Mouse (Mus musculus) mouse embryonic stem cell (cell line): ENCODE data around the gene Foxj2.

Source experiments
- in situ Hi-C, 2 experiments: fragments of 300-500 bp; cut with MboI; formaldehyde crosslinking; loops; 1 replicate in 1 of 2; 3 replicates in 1 of 2; pipeline ENCODE4 v1.14.3; 2019 to 2020; ENCODE audit warnings: low sequenced_read_pairs in 2 of 2, low pct_unique_long_range_greater_than_20kb in 1 of 2, mixed read lengths in 1 of 2; ENCODE audit not compliant: unreplicated experiment in 1 of 2

Gene Foxj2

GRCm38 (mm10) chr6:122819306-122820070, at the start of gene Foxj2:
Foxj2 (plus strand) TSS chr6:122819914.
- in situ Hi-C loops = no loop called here

- in situ Hi-C loops = no loop called here
Measured at GRCm38 (mm10) chr6:122770760-122771315, 48.9 kb upstream of the Foxj2 start.

DNA sequence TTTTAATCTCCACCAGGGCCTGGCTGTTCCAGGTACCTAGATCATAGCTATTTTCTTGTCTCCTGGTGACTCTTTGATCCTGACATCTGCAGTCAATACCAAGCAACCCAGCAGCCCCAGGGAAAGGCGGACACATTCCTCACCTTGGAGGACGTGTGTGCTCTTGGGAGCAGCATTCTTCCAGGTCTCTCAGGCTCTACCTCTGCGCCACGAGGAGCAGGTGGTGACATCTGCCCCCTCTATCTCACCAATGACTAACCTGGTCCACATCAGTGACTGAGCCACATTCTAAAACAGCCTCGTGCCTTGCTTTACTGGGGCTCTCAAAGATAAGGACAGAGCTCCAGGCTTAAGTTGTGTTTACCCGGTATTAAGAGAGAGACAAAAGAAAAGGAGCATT, 47.0 kb upstream of the Foxj2 start:
- in situ Hi-C loops = no loop called here

DNA sequence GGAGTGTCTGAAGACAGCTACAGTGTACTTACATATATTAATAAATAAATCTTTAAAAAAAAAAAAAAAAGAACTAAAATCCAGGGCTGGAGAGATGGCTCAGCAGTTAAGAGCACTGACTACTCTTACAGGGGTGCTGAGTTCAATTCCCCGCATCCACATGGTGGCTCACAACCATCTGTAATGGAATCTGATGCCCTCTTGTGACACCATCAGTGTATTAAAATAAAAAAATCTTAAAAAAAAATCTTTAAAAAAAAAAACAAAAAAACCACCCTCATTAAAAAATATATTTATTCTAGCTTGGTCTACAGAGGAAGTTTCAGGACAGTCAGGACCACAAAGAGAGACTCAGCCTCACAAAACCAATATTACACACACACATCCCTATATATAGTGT, 45.4 kb upstream of the Foxj2 start:
- in situ Hi-C loops = no loop called here

DNA sequence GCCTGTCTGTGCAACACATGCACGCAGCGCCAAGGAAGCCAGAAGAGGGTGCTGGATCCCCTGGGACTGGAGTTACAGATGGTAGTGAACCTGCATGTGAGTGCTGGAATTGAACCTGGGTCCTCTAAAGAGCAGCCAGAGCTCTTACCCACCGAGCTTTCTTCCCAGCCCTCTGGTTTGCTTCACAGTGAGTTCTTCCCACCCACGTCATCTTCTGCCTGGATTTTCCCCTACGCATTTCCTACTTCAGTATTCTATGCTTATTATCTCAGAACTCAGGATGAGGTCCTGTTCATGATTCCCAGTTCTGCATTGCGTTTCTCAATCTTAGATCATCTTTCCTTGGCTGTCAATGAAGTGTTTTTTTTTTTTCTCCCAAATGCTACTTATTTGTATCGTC, 43.7 kb upstream of the Foxj2 start:
- in situ Hi-C loops = no loop called here

GRCm38 (mm10) chr6:122779916-122780315, 39.8 kb upstream of the Foxj2 start:
- in situ Hi-C loops = loop anchor here (10.0 kb wide), 1 partner anchor 105 kb away; no protein-coding TSS in a partner anchor

- in situ Hi-C loops = loop anchor here (10.0 kb wide), 1 partner anchor 106 kb away; no protein-coding TSS in a partner anchor
Measured at GRCm38 (mm10) chr6:122781167-122781566, 38.5 kb upstream of the Foxj2 start.

GRCm38 (mm10) chr6:122782164-122782563, 37.5 kb upstream of the Foxj2 start:
- in situ Hi-C loops = loop anchor here (10.0 kb wide), 1 partner anchor 107 kb away; no protein-coding TSS in a partner anchor

- in situ Hi-C loops = loop anchor here (5.0 to 10.0 kb wide), 3 partner anchors 43 to 110 kb away; no protein-coding TSS in a partner anchor
Measured at GRCm38 (mm10) chr6:122784866-122785265, 34.8 kb upstream of the Foxj2 start.

DNA sequence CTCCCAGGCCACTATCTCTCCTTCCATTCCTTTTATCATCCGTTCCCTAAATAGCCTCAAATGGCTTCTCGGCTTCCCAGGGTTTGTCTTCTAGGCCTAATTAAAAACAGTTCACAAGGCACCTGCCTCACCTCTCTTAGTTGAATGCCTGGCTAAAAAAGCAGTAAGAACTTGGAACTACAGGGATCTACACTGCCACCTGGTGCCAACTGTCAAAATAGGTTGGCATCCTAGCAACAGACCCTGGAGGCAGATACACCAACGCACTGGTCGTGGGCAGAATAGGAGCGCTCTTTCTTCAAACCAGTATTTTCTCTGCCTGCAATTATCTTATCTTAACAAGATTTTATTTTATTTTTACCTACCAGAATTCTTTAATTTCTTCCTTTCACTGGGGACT, 33.4 kb upstream of the Foxj2 start:
- in situ Hi-C loops = loop anchor here (5.0 to 10.0 kb wide), 3 partner anchors 44 to 111 kb away; no protein-coding TSS in a partner anchor

DNA sequence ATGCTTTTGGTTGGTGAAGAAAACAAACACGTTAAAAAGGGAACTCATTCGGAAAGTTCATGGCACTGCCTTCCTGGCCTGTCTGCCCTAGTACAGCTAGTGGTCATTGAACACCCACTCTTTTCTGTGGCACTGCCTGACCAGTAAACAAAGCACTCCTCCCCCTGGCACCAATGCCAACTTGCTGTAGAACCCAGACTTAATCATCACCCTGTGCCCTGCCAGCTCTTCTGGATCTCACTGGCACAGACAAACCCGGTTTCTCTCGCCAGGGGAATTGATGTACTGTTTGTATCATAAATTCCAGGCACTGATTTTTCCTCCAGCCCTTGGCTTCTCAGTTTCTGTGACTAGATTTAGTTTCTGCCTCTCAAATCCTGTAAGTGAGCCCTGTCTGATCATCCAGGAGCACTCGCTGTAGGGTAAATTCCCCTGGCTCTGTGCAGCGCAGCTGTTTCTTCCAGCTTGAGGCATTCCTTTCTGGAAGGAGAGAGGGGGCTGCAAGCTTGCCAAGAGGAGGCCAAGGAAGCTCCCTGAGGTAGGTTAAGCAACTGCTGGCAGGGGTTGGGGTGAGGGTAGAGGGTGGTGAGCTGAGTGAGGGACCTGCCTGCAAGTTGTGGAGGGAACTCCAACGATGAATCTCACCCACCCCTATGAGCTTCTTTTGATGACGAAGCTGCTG, 24.3 kb upstream of the Foxj2 start:
- in situ Hi-C loops = no loop called here

DNA sequence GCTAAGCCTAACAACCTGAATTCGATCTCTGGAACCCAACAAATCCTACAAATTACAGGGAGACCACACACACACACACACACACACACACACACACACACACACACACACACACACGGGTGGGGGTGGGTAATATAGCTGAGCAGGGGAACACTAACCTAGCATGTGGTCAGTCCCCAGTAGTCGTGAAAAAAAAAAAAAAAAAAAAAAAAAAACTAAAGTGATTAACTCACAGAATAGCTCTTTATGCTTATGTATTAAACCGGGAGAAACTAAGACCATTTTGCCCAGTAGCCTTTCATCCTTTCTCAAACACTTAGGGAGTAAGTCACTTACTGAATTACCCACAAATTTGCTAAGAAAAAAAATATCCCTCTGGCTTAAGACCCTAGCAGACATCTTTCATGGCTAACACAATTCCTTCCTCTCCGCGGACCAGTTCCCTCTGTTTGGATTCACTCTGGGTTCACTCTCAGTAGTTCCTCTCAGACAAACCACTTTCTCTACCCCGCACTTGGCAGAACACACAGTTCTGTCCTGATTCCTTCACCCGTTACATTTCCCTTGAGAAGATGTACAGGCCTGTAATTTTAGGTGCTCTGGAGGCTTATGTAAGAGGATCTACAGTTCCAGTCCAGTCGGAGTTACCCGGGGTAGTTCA, 18.9 kb upstream of the Foxj2 start:
- in situ Hi-C loops = no loop called here

GRCm38 (mm10) chr6:122801301-122801800, 18.4 kb upstream of the Foxj2 start, which contains the start of gene Slc2a3:
Slc2a3 (minus strand) TSS chr6:122801640.
- in situ Hi-C loops = no loop called here

DNA sequence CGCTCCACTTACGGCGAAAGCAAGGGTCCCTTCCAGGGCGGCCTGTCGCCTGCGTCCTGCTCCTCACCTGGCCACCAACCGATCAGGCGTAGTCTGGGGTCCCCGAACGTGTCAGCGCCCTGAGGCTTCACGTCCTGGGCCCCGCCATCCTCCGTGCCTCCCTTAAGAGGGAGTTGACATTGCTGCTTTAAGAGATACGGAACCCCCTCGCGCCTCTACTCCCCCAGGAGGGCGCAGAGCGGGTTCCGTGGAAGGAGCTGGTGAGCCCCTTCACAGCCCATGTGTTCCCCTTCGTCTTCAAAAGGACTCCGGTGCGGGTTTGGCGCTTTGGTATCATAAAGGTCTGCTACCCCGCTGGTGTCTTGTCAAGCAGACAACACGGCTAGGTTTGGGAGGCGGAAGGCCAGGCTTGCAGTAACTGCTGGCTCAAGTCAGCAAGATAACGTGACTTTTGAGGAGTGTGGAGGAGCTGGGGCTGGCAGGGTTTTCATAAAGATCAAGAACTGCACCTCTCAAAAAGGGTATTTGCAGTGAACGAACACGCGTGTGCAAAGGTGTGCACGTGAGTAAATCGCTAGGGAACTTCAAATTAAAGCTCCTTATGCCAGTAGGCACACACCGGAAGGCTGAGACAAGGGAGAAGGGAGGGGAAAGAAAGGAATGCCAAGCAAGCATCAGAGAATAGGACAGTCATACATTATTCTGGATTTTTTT, 17.8 kb upstream of the Foxj2 start:
- in situ Hi-C loops = no loop called here

- in situ Hi-C loops = no loop called here
Measured at GRCm38 (mm10) chr6:122804418-122804817, 15.3 kb upstream of the Foxj2 start.

DNA sequence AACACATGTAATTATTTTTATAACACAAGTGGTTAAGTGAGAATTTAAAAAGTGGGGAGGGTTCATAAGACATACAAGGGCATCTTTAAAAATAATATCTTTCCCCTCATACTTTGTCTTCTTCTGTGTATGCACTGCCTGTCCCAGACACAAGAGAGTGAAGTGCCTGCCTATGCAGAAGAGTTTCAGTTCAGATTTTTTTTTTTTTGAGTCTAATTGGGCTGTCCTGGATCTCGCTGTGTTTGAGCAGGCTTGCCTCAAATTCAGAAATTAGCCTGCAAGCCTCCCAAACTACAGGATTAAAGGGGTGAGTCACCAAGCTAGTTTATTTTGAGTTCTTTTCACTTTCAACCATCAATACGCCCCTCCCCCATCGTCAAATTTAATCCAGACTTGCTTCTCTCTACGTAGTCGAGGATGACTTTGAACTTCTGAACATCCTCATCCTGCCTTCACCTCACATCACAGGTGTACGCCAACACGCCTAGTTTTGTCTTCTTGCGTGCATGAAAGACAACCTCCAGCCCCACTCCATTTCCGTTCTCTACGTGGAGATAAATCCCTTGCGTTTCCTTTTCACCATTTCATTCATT, 9.6 kb upstream of the Foxj2 start:
- in situ Hi-C loops = no loop called here

DNA sequence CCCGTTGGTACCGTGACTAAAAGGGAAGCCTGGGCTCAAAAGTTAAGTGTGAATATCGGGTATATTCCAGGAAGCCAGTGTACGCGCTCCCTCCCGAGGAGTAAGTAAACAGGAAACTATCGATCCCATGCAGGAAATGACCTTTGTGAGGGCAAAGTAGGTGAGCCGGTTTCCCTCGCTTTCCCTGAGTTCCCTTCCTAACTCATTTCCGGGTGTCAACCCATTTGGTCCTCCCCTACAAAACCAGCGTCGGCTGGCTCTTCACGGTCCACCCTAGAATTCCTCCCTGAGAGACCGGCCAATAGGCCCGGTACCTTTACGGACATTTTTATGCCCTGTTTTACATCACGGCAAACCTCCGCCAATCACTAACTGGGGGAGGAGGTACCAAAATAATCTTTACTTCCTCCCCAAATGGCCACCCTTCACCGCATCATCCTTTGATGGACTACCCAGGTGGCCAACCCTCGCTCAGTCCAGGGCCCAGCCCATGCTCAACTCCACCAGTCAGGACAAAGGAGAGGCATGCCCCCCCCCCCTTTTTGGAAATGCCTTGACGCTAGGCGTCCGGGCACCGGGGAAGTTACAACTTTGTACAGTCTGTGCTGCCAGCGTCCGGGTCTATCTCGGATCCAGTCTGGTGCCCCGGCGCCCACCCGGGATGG, 9.0 kb upstream of the Foxj2 start:
- in situ Hi-C loops = no loop called here
